Mouse (Mus musculus) thymus, postnatal 36 days (tissue): ENCODE data around the gene Olfr311.
"Not testable (repeated sequence)": the region's sequence is repeated elsewhere in the genome, so short reads cannot be mapped to it uniquely, and the experiment has no call there.

Experiments used
- DNase-seq, 2 experiments: peaks; one replicate each; pipeline ENCODE4 v3.0.0; 2022; ENCODE audit warnings: mixed read lengths in 2 of 2

Gene Olfr311

DNA sequence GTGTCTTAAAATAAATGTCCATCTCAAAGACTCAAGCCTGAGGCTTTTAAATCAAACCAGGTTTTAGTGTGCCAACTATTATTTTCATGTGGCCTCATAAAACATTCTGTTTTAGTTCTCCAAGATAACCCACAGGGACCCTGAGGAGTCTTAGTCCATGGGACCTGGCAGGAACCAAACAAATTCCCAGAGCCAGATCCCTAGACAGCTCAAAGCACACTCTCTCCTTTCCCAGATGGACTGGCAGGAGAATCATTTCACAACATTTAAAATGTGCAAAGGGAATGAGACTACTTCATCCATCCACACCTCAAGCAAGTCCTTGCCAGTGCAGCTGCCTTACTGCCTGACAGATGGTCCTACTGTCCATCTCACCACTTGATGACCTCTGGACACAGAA is at the start of gene Olfr311:
Gene Olfr311, plus strand, starts transcription at position 301 of the 400 bp plus-strand sequence.
- not testable (repeated sequence) for DNase-seq

DNA sequence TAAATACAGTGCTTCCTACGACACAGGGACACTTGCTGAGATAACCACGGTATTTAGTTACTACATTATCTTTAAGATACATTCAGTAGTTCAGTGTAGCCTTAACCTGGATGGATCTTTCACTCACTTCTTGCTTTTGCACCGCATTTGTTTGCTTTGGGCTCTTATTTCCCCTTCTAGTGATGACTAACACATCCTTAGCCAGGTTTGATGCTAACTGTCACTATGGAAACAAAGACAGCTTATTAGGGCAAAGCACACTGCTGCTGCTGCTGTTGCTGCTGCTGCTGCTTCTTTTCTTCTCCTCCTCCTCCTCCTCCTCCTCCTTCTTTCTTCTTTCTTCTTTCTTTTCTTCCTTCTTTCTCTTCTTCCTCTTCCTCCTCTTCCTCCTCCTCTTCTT is 49.5 kb upstream of the Olfr311 start:
- DNase-seq = no peak

DNA sequence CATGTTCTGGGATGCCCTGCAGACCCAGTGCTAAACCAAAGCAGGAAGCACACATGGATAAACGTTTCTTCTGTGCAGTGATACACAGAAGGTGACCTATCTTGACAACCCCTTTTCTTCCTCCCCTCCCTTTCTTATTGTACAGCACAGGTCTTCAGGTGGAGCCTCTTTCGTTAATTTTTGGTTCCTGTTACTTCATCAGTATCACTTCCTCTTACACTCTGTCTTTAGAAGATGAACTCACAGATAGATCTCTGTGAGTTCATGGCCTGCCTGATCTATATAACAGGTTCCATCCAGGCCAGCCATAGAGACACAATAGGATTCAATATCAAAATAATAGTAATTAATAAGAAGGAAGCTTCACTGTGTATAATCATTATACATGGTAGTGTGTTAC is 49.0 kb upstream of the Olfr311 start:
- no peak for DNase-seq

DNA sequence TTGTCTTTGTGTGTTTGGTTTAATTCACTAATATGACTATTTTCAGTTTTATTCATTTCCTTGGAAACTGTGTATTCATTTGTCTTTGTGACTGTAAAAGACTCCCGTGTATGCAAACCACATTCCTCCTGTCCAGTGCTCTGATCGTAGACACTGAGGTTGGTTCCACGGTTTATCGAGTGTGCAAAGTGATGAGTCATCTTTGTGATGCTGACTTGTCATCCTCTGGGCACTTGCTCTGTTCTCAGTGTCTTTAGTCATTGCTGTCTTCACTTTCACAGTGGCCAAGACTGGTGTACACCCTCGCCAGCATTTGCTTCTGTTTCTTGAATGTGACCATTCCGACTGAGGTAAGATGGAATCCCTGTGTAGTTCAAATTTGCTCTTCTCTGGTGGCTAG is 48.4 kb upstream of the Olfr311 start:
- no peak for DNase-seq

DNA sequence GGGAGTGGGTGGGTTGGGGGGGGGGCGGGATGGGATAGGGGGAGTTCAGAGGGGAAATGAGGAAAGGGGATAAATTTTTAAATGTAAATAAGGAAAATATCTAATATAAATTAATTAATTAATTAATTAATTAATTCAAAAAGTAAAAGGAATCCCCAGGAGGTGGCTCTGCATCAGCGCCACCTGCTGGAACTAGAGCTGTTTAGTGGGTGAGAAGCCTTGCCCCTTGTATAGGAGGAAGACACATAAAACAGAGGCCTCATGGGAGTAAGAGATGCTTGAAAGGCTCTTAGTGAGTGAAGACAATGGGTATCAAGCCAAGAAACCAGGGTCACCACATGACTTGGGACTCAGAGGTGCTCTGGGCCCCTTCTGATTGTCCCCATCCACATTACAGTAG is 43.2 kb upstream of the Olfr311 start:
- DNase-seq = peak in 1 of 2 experiments; percentile 47

DNA sequence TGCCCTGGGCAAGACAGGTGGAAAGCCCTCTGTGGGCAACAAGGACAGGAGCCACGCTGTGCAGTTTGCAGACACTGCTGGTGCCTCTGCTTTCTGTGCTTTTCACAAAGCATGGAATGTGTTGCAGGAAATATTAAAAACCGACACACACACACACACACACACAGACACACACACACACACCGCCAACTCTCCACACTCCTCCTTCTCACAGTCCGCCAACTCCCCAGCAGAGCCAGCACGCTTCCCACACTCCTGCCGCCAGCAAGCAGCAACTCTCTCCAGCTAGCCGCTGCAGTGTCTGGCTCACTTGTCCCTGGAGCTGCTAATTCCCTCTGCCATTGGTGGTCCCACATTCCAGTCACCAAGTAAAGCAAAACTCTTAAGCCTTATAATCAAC is 42.2 kb upstream of the Olfr311 start:
- DNase-seq = no peak

DNA sequence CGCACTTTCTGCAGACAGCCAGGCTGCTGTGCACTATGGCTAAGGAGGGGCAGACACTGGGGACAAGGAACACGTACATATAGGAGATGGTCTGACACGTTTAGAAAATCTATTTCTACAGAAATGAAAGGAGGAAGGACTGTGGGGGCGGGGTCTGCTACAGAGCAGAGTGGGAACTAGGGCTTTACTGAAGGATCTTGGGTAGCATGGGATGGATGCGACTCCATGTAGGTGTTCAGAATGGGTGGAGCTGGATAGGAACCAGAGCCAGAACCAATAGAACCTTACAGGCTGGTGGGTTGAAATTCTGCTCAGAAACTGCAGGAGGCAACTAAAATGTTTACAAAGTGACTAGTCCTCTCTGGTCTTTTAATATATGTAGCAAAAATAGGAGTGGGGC is 39.3 kb upstream of the Olfr311 start:
- DNase-seq = no peak

DNA sequence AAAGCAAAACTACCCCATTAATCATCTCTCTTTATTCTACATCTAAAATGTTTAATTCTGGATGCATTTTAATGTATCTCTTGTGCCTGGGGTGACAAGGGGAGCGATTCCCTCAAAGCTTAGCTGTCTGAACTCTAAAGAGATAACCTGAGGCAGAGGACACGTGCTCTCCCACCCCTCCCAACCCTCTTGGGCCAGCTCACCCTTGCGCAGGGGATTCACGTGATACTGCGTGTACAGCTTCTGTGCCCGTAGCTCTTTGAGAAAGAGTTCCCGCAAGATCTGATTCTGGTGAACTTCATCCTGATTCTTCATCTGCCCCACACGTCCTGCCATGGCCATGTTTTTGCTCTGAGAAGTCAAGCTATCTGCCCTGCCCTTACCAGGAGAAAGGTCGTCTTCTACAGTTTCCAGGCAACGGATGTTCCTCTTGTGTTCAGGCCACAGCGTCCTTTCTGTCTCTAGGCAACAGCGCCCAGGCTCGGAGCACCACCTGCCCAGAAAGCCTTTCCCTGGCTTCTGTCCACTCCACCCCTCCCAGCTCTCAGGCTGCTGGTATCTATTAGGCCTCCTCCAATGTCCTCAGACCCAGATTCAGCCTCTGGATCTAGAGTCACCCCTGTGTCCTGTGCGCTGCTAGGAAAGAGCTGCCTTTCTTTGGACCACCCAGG is 37.4 kb upstream of the Olfr311 start, which contains the start of gene Fam183b:
Gene Fam183b, minus strand, starts transcription at position 403 of the 671 bp plus-strand sequence.
- no peak for DNase-seq

DNA sequence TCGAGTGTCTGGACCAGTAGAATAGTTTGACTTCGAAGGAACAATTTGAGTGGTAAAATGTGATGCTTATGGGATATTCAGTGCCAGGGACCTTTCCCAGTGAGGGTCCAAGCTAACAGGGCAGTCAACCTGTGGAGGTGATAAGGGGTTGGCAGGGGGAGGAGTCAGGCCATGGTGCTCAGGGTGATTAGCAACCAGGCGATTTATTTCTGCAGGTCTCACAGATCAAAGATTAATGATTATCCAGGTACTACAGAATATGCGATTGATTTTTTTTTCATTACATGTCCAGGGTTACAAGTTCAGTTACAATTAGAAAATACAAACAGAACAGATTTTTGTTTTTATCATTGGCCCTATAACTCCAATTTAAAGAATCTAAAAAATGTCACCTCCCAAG is 35.2 kb upstream of the Olfr311 start:
- DNase-seq = no peak

DNA sequence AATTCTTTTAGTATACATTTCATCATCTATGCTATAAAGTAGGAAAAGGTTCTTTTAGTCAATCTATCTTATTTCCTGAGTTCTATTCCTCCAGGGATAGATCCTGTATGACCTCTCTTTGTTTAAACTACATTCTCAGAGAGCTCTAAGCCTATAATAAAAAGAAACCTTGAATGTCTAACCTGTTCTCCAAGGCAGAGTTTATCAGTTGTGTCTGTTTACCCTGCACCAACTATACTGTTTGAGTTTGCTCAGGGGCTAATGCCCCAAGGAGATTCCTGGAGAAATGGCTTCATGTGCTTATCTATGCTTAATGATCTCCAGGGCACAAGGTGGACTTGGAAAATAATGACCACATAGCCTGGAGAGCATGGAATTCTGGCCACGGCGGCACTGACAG is 34.7 kb upstream of the Olfr311 start:
- no peak for DNase-seq

DNA sequence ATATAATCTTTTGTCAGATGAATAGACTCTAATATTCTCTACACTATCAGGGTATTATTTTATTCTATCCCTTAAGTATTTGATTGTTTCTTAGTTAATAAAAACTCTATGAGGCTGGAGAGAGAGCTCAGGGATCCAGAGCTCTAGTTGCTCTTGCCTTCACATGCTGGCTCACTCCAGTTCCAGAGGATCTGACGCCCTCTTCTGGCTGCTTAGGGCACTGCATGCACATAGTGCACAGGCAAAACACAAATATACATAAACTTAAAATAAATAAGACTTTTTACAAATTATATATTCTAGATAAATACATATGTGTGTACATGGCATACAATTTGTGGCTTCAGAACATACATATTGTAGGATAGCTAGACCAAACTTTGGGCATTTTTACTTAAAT is 27.1 kb upstream of the Olfr311 start:
- DNase-seq = no peak

DNA sequence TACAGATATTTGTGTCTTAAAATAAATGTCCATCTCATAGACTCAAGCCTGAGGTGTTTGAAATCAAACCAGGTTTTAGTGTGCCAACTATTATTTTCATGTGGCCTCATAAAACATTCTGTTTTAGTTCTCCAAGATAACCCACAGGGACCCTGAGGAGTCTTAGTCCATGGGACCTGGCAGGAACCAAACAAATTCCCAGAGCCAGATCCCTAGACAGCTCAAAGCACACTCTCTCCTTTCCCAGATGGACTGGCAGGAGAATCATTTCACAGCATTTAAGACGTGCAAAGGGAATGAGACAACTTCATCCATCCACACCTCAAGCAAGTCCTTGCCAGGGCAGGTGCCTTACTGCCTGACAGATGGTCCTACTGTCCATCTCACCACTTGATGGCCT is 24.4 kb upstream of the Olfr311 start, which contains the start of gene Olfr313:
Gene Olfr313, plus strand, starts transcription at position 301 of the 400 bp plus-strand sequence.
- not testable (repeated sequence) for DNase-seq

DNA sequence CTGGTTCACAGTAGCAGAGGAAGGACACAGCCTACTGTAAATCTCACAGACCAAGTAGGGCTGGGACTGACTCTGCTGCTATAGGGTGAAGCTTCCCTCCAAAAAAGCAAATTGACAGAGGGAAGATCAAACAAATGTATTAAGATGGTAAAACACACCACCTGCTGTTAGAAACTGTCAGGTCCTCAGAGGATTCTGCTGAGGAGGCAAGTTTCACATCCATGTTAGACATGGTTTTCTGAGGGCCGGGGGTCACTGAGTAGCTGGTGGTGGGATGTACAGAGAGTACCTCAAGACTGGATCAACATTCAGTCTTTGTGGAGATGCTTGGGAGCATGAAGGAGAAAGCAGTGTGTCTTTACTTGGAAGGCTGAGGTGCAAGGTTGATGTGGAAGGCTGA is 23.4 kb upstream of the Olfr311 start:
- DNase-seq = no peak

DNA sequence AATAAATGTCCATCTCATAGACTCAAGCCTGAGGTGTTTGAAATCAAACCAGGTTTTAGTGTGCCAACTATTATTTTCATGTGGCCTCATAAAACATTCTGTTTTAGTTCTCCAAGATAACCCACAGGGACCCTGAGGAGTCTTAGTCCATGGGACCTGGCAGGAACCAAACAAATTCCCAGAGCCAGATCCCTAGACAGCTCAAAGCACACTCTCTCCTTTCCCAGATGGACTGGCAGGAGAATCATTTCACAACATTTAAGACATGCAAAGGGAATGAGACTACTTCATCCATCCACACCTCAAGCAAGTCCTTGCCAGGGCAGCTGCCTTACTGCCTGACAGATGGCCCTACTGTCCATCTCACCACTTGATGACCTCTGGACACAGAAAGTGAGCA is 10.1 kb upstream of the Olfr311 start, which contains the start of gene Olfr312:
Gene Olfr312, plus strand, starts transcription at position 301 of the 400 bp plus-strand sequence.
- not testable (repeated sequence) for DNase-seq

DNA sequence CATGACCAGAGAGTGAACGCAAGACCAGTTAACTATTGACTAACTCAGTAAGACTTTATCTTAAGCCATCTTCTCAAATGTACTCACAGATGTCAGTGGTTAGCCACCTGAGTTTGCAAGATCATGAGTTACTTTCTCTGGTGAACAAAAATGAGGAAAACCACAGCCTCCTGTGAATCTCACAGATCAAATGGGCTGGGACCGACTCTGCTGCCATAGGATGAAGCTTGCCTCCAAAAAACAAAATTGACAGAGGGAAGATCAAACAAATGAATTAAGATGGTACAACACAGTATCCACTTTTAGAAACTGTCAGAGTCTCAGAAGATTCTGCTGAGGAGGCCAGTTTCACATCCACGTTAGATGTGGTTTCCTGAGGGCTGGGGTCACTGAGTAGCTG is 9.3 kb upstream of the Olfr311 start:
- peak; percentile 38 to 46 for DNase-seq

DNA sequence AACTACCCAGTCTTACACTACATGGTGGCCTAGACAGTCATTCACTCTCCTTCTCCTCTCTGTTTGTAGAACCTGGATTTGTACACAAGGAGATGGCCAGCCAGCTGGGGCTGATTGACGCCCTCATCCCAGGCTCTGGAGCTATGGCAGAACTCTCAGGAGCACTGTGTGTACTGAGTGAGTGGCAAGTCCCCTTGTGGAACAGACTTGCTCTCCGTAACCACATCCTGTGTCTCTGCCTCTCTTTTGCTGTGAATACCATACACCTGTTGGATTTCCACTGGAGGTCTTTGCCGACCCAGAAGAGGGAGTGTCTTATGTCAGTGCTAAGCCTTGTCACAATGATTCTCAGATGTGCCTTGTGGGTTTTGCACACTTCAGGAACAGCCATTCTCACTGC is 6.5 kb upstream of the Olfr311 start:
- peak; percentile 57 to 68 for DNase-seq

DNA sequence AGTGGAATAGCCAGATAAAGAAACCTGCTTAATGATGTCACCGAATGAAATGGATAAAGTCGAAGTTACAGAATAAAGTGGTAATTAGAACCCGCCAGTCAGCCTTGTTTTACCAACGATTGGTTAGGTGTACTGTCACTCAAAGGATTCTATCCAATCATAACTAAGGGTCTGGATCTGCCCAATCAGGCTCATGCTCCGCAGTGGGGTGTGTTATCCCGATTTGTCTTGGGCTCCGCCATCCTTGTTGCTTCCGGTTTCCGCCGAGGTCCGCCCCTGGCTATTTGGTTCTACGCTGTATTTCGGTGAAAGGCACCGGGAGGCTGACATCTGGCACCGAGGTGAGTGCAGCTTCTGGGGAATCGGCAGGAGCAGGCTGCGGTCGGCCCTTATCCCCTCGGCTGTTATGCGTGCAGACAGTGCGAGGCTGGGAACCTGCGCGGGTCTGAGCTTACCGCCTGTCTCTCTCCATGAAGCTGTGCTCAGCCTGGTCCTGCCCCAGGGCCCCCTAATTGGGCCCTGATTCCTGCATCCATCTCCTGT is 7.9 kb downstream of the Olfr311 start, which contains the start of gene Gm12258:
Gene Gm12258, plus strand, starts transcription at position 240 of the 543 bp plus-strand sequence.
- DNase-seq = peak; percentile 79 to 86

DNA sequence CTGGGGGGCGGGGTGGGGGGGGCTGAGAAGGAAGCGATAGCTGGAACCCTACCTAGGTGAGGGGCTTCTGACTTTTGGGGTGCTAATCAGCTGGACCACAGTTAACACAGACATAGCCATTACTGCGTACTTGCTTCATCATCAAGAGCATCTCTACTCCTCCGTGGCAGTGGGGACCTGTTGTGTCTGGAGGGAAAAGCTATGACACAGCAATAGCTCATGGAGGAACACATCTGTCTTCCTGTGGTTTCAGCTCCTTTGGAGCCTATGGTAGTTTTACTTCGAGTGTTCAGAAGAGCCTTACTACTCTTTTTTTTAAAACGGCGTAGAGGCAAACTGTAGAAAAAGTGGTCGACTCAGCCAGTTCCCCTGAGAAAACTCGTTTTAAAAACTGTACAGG is 8.6 kb downstream of the Olfr311 start:
- DNase-seq = peak; percentile 36 to 38

DNA sequence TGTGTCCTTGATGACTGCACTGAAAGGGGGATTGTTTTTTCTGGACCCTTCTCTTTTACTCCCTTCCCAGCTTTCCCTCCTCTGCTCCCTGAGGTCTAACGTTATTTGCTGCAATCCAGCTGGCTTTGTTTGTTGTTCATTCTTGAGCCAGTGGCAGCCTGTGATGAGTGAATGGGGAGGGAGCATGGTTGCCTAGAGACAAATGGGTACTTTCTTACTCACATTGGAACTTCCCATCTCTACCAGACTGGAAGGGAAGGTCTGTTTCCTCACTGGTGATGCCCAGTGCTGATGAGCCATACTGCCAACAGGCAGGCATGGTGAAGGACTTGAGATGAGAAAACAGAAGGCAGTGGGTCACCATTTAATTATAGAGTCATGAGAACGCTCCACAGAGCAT is 10.7 kb downstream of the Olfr311 start:
- DNase-seq = no peak

DNA sequence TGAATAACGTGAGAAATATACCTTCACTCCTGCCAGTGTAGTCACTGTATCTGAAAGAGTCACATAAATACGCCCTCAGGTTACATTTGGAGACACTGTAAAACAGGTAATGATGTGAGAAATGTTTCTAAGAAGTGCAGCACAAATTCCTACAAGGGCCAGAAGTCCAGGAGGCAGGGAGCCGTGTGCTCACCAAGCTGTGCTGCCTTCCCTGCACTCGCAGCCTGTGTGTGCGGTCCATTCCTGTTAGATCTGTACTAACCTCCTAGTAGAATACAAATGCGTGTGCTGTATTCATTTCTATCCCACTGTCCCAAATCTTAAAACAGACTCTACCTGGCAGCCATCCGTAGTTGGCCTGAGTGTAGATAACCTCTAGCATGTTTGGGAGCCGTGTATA is 21.7 kb downstream of the Olfr311 start:
- DNase-seq = no peak

DNA sequence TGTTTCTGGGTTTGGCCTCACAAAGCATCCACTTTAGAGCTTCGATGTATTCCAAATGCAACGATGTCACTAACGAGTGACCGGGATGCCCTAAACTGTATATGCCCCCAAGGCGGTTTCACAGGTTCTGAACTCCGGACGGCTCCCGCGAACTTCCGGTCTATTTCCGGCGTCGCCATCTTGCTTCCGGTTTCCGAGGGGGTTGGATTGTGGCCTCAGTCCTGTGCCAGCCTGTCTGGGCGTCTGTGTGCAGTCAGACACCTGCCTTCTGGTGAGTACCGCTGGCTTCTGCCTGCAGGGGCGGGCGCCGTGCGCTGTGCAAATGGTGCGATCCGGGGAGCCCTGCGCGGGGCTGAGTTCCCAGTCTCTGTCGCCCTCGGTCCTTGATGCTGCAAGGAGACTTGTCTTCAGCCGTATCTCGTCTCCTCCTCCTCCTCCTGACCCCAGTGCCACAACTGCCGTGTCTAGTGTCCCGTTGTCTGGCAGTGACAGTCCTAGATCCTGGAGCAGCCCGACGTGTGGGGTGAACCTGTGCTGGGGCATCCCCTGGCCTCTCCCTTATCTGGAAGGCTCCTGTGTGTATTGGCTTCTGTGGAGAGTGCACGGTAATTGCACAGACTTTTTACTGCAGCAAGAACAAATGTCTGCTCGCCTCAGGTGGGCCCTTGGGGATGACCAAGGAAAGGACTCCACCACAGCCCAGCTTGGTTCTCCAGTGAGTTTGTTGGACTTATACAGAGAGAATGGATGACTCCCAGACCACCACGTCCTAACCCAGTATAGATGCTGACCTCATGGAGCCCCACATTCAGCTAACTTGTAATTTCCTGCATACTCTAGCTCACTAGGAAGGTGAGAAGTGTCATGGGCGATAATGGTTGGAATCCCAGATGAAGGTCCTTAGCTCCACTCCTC is 28.2 kb downstream of the Olfr311 start, which contains the start of gene 2810021J22Rik:
Gene 2810021J22Rik, plus strand, starts transcription at position 178 of the 915 bp plus-strand sequence.
- peak; percentile 90 to 92 for DNase-seq

DNA sequence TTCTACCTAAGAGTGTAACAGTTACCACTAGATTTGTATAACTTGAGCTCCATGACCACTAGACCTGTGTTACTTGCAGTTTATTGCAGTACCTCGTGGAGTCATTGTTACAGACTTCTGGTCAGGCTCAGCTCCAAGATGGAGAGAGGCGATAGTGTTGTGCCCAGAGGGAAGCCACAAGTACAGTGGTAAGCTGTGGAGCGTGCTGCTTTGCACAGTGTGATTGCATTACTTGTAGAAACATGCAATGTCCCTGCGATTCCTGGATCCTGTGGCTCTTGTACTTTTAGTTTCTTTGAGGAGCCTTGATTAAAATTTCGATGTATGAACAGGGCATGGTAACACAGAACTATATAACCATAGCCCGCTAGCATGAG is 28.9 kb downstream of the Olfr311 start:
- no peak for DNase-seq

DNA sequence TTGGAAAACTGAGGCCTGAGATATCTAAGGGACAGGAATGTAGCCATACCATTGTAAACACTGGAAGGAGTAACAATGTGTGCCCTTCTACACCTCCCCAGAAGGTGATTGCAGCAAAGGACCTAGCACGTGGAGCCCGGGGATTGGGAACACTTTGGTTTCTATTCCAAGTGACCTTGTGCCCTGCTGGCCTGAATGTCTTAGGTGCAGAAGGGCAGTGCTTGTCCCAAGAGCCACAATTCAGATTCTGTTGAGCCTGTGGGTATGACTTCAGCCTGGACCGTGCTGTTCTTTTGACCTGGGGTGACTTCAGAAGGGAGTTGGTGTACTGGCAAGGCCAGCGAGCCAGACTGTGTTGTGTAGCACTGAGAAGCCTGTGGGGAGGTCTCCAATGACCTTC is 31.9 kb downstream of the Olfr311 start:
- no peak for DNase-seq
